Mouse (Mus musculus): ENCODE data around the gene Gm5624. TPM values are rescaled to one million over a fixed set of nuclear protein-coding genes. Genes with fewer than 3 reads are reported as not detected.
"Not testable (repeated sequence)": the region's sequence is repeated elsewhere in the genome, so short reads cannot be mapped to it uniquely, and the experiment has no call there.

The Gm5624 gene
- total RNA-seq (2014; fragmentation: Nextera tagmentation) (not detected in 2 replicates), total RNA-seq (2017) (not detected in 2 replicates)

DNA sequence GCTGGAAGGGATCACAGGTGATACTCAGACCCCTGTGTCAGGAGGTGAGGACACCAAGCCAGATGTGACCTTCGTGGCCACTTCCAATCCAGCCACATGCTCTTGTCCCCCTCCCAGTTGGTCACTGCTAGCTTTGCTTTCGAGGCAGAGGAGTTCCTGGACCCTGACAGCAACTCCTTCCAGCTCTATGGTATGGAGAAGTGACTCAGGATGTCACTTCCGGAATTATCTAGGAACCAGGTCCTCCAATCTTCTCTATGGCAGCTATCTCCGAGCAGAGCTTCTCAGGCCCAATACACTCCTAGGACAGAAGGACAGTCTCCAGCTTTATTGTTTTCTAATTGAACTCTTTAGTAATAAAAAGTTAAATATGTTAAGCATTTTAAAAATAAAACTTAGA lies at the start of gene Gm5624:
TSS of gene Gm5624 (minus strand) at position 202 of the 400 bp plus-strand sequence.
- not testable (repeated sequence) for ATAC-seq (replicated peaks; ENCODE audit: low FRiP score, low TSS enrichment, poor library complexity, severe bottlenecking)

DNA sequence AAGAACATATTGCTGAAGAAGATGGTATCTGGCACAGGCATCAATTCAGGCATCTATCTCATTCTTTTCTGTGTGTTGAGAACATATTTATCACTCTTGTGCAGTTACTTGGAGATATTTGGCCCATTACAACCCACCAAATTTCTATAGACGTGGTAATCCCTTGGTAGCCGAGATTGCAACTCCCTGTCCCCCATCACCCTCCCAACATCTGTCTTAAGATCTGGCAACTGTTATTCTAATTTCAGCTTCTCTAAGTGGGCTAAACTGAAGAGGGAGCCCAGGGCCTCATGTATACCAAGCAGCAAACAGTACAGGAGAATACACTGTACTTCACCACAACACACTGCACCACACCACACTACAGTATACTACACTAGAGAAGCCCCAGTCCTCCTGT lies 36.0 kb downstream of the Gm5624 start:
- ATAC-seq (replicated peaks; ENCODE audit: low FRiP score, low TSS enrichment, poor library complexity, severe bottlenecking), result not testable (repeated sequence)

DNA sequence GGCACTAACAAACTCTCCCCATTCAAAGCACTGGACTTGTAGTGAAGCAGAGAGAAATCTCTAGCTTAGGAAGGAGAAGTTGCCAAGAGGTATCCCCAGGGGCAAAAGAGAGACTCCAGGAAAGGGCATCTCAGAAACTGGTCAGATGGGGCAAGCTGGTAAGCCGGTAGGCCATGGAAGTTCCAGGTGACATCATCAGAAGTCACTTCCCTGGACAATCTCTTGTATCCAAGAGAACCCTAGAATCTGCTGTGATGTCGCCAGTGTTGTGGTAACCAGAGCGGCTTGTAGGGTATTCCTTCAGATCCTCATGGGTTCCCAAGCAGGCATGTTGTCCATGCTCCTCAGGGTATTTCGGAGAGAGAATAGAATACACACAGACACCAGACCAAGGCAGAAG lies 44.9 kb downstream of the Gm5624 start, which contains the start of gene Gm8247:
TSS of gene Gm8247 (plus strand) at position 301 of the 400 bp plus-strand sequence.
- not testable (repeated sequence) for ATAC-seq (replicated peaks; ENCODE audit: low FRiP score, low TSS enrichment, poor library complexity, severe bottlenecking)

DNA sequence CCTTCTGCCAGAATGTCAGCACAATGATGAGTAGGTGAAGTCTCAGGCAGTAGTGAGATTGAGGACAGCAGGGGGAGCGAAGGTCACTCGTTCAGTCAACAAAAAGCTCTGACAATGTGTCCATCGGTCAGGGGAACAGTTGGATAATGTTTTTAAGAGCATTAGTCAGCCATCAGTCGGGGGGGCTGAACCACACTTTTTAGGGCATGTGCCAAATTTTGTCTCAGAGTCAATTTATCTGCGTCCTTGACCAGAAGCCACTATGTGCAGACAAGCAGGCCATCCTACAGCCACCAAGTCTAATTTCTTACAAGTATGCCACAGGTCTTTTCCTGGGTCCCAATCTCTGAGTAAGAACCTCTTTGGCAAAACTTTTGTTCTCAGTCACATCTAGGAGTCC lies 79.8 kb downstream of the Gm5624 start:
- not testable (repeated sequence) for ATAC-seq (replicated peaks; ENCODE audit: low FRiP score, low TSS enrichment, poor library complexity, severe bottlenecking)

DNA sequence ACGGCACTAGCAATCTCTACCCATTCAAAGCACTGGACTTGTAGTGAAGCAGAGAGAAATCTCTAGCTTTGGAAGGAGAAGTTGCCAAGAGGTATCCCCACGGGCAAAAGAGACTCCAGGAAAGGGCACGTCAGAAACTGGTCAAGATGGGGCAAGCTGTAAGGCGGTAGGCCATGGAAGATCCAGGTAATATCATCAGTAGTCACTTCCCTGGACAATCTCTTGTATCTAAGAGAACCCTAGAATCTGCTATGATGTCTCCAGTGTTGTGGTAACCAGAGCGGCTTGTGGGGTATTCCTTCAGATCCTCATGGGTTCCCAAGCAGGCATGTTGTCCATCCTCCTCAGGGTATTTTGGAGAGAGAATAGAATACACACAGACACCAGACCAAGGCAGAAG lies 109.8 kb downstream of the Gm5624 start, which contains the start of gene Gm17093:
TSS of gene Gm17093 (plus strand) at position 301 of the 400 bp plus-strand sequence.
- not testable (repeated sequence) for ATAC-seq (replicated peaks; ENCODE audit: low FRiP score, low TSS enrichment, poor library complexity, severe bottlenecking)

Other genes with a start within 250 kb of the Gm5624 start
- gene Gm3371, start 217.2 kb downstream of the Gm5624 start, total RNA-seq (2014; fragmentation: Nextera tagmentation), result not detected in 2 replicates
- gene Gm3371, start 217.2 kb downstream of the Gm5624 start, total RNA-seq (2017), result not detected in 2 replicates
- not detected in 2 replicates for gene Gm8232, start 194.3 kb downstream of the Gm5624 start, total RNA-seq (2014; fragmentation: Nextera tagmentation)
- not detected in 2 replicates for gene Gm8232, start 194.3 kb downstream of the Gm5624 start, total RNA-seq (2017)
- not detected in 2 replicates for gene BC061237, start 135.5 kb downstream of the Gm5624 start, total RNA-seq (2014; fragmentation: Nextera tagmentation)
- not detected in 2 replicates for gene BC061237, start 135.5 kb downstream of the Gm5624 start, total RNA-seq (2017)
- not detected in 2 replicates for gene Gm17093, start 109.7 kb downstream of the Gm5624 start, total RNA-seq (2014; fragmentation: Nextera tagmentation)
- not detected in 2 replicates for gene Gm17093, start 109.7 kb downstream of the Gm5624 start, total RNA-seq (2017)
- not detected in 2 replicates for gene Gm8247, start 44.8 kb downstream of the Gm5624 start, total RNA-seq (2014; fragmentation: Nextera tagmentation)
- gene Gm8247, start 44.8 kb downstream of the Gm5624 start, total RNA-seq (2017), result not detected in 2 replicates
- gene Gm8257, start 78.5 kb upstream of the Gm5624 start, total RNA-seq (2014; fragmentation: Nextera tagmentation), result not detected in 2 replicates
- not detected in 2 replicates for gene Gm8257, start 78.5 kb upstream of the Gm5624 start, total RNA-seq (2017)
- not detected in 2 replicates for gene Gm8267, start 122.4 kb upstream of the Gm5624 start, total RNA-seq (2014; fragmentation: Nextera tagmentation)
- not detected in 2 replicates for gene Gm8267, start 122.4 kb upstream of the Gm5624 start, total RNA-seq (2017)
- gene Ptgdr, start 231.4 kb upstream of the Gm5624 start, total RNA-seq (2014; fragmentation: Nextera tagmentation), result not detected in 2 replicates
- gene Ptgdr, start 231.4 kb upstream of the Gm5624 start, total RNA-seq (2017), result not detected in 2 replicates

All from megakaryocyte-erythroid progenitor cell, adult 5-6 weeks (primary cell).